Mouse (Mus musculus) midbrain, embryonic 14.5 days (tissue): Measurements from ENCODE around the gene Efhc1. TPM values are rescaled to one million over a fixed set of nuclear protein-coding genes. Genes with fewer than 3 reads are reported as not detected.

Experiments
- ATAC-seq: fragments of 200-750 bp; cut with Nextera tagmentation; 2 replicates; pipeline ENCODE4 v1.8.0; 2017; ENCODE audit warnings: moderate number of reproducible peaks, moderate library complexity; ENCODE audit not compliant: low FRiP score, low TSS enrichment
- DNase-seq: peaks from one replicate; pipeline ENCODE4 v3.0.0-alpha.2; 2015
- H3K27ac ChIP-seq: fragments of 300-500 bp; sonication (generic); replicated peaks from 2 replicates; pipeline ENCODE4 v1.5.1; 2014; ENCODE audit warnings: mild to moderate bottlenecking, low read depth, low read length, moderate library complexity
- H3K27me3 ChIP-seq: fragments of 300-500 bp; sonication (generic); 2 replicates; pipeline ENCODE4 v1.6.1; 2014; ENCODE audit warnings: low read length, control low read depth, mixed read lengths; ENCODE audit not compliant: control insufficient read depth, insufficient read depth
- H3K36me3 ChIP-seq: fragments of 300-500 bp; sonication (generic); 2 replicates; pipeline ENCODE4 v1.6.1; 2014; ENCODE audit warnings: low read length, control low read depth; ENCODE audit not compliant: control insufficient read depth, insufficient read depth
- H3K4me1 ChIP-seq: fragments of 300-500 bp; sonication (generic); 2 replicates; pipeline ENCODE4 v1.6.1; 2014; ENCODE audit warnings: mild to moderate bottlenecking, antibody characterized with exemption, low read length, control low read depth; ENCODE audit not compliant: control insufficient read depth, insufficient read depth
- H3K4me2 ChIP-seq: fragments of 300-500 bp; sonication (generic); 2 replicates; pipeline ENCODE4 v1.6.1; 2014; ENCODE audit warnings: mild to moderate bottlenecking, low read length, moderate library complexity
- H3K4me3 ChIP-seq: fragments of 300-500 bp; sonication (generic); replicated peaks from 2 replicates; pipeline ENCODE4 v1.5.1; 2014; ENCODE audit warnings: low read depth, low read length
- H3K9ac ChIP-seq: fragments of 300-500 bp; sonication (generic); replicated peaks from 2 replicates; pipeline ENCODE4 v1.6.1; 2014; ENCODE audit warnings: mild to moderate bottlenecking, low read length, moderate library complexity
- H3K9me3 ChIP-seq: fragments of 300-500 bp; sonication (generic); 2 replicates; pipeline ENCODE4 v1.6.1; 2016; ENCODE audit warnings: low read length, control low read depth, mixed read lengths; ENCODE audit not compliant: control insufficient read depth
- WGBS: fragments of 180-500 bp; shearing (Covaris S2); extraction: QIAGEN DNeasy Blood & Tissue Kit; methylation state at CpG from one replicate; pipeline ENCODE4 v1.1.7; 2014; 5-methylcytosine and 5-hydroxymethylcytosine counted together
- polyA plus RNA-seq: library from polyadenylated mRNA; unstranded; fragments of >200 nt; fragmentation: Nextera tagmentation; extraction: Ambion mirVana; gene quantifications from 2 replicates; pipeline ENCODE4 v1.2.1, GENCODE M21; 2014

Efhc1 gene
- polyA plus RNA-seq, 1 experiment from 2014 or later, result 2.1 TPM

DNA sequence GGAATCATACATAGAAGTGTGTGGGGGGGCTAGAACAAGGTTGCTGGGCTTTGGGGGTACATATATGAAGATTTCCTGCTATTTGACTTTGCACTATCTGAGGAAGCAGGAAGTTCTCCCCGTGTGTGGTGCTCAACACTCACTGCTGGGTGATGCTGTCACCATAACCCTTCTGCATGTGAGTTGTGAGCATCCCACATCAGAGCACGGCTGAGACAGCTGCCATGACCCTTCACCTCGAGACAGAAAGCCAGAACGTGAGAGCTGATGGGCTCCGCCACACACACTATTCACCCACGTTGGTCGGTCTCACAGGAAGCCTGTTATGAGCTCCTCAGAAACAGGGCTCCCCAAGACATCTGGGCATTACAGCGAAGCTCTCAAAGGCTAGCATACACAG, 53.2 kb downstream of the Efhc1 start:
- DNase-seq, result no peak
- H3K9ac ChIP-seq, result no peak overlapping the region
- no peaks in the 10 kb centered on the region for H3K36me3 ChIP-seq
- H3K4me1 ChIP-seq, result no peaks in the 10 kb centered on the region
- no peaks in the 10 kb centered on the region for H3K27me3 ChIP-seq
- no peak overlapping the region for H3K27ac ChIP-seq
- no peak for ATAC-seq
- no peak overlapping the region for H3K4me2 ChIP-seq
- H3K4me3 ChIP-seq, result no peak overlapping the region
- WGBS, result 88% methylated on average over 8 of the region's 8 CpGs
- H3K9me3 ChIP-seq, result no peaks in the 10 kb centered on the region

DNA sequence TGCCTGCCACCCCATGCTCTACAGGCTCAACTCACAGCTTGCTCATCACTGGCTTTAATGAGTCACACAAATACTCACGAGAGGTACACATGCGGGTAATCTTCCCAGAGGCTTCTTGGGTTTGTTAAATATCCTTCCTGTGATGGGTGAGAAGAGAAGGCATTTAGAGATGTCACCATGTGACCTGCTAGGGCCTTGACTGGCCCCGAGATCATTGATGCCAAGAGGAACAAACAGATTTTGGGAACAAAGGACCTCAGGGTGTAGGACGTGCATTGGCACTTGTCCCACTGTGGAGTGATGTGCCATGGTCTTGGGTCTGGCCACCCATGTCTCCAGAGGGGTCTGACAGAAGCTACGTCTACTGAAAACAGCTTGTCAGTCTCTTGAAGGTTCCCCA, 55.3 kb downstream of the Efhc1 start:
- Histone ChIP-seq H3K36me3 (no peaks in the 10 kb centered on the region), H3K4me1 (no peaks in the 10 kb centered on the region), H3K4me2 (no peak overlapping the region), H3K27me3 (no peaks in the 10 kb centered on the region), H3K27ac (no peak overlapping the region), H3K9me3 (no peaks in the 10 kb centered on the region), H3K9ac (no peak overlapping the region), H3K4me3 (no peak overlapping the region)
- DNase-seq (no peak), ATAC-seq (no peak)
- 89% methylated on average over 5 of the region's 5 CpGs for WGBS

DNA sequence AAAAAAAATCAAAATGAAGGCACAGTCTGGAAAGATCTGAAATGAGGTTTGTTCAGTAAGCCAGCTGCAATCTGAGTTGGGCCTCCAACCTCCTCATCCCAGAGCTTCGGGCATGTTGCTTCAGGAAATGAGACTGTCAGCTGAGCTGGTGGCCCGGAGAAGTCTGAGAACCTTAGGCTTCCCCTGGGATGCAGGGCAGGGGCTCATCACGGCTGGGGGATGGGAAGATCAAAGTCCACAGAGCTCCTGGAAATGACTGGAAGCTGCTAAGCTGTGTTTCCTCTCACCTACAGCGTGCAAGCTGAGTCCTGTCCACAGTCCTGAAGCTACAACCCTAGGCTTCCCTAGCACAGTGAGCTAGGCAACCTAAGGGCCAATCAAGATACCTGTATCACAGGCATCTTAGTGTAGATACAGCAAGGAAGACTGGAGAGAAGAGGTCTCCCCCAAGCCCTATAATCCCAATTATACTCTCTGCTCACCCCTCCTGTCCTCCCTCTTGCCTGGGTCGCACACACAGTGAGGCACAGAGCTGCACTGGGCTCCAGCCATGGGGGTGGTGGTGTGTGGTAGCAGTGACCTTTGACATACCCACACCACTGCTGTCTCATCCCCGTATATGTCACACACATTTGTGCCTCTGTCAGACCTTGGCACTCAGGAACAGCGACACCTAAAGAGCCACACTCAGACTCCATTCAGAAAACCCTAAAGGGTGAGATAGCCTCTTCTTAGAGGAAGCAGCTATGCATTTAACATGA, 56.7 kb downstream of the Efhc1 start:
- ATAC-seq (no peak), DNase-seq (no peak)
- no peaks in the 10 kb centered on the region for H3K9me3 ChIP-seq
- WGBS, result 83% methylated on average over 7 of the region's 7 CpGs
- no peak overlapping the region for H3K4me2 ChIP-seq
- no peak overlapping the region for H3K4me3 ChIP-seq
- no peaks in the 10 kb centered on the region for H3K4me1 ChIP-seq
- H3K27ac ChIP-seq, result no peak overlapping the region
- H3K27me3 ChIP-seq, result no peaks in the 10 kb centered on the region
- no peaks in the 10 kb centered on the region for H3K36me3 ChIP-seq
- H3K9ac ChIP-seq, result no peak overlapping the region

DNA sequence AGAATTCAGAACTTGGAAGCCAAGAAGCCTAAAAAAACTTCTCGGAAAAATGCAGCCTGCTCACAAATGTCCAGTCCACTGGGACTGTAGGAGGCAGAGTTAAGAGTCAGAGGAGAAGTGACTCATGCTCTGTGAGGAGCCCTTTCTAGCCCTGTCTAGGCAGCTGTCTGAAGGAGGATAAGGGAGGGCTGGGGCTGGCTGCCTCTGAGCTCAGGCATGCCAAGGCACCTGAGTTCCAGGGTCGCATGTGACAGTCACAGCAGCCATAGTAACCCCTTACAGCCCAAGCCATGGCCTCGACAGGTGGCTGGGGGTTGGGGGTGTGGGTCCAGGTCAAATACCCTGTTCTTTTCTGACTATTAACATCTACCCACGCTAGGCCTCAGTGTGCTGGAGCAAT, 57.5 kb downstream of the Efhc1 start:
- Histone ChIP-seq H3K36me3 (no peaks in the 10 kb centered on the region), H3K9ac (no peak overlapping the region), H3K27ac (no peak overlapping the region), H3K4me1 (no peaks in the 10 kb centered on the region), H3K4me2 (no peak overlapping the region), H3K27me3 (no peaks in the 10 kb centered on the region), H3K4me3 (no peak overlapping the region), H3K9me3 (no peaks in the 10 kb centered on the region)
- no peak for DNase-seq
- no peak; the same call in 1 of the 2 replicates for ATAC-seq
- WGBS, result 78% methylated on average over 4 of the region's 4 CpGs

DNA sequence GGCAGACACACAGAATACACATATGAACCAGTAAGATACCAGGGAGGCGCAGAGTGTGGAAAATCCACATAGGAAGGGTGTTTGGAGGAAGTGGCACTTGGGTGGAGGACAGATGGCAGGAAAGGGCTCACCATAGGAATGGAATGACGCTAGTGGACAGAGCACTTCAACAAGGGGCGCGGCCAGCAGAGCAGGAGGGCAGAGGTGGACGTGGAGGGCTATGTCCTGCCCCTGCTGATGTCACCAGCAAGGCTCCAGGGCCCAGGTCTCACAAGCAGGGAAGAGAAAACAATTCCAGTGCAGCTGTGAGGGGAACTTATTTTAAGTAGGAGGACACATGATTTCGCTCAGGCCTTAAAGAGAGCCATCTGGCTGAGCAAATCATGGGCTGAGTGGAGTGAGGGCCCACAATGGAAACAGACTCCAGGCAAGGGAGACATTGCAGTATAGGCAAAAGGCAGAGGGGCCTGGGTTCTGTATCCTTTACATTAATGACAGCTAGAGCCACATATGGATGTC, 58.9 kb downstream of the Efhc1 start:
- 86% methylated on average over 6 of the region's 6 CpGs for WGBS

DNA sequence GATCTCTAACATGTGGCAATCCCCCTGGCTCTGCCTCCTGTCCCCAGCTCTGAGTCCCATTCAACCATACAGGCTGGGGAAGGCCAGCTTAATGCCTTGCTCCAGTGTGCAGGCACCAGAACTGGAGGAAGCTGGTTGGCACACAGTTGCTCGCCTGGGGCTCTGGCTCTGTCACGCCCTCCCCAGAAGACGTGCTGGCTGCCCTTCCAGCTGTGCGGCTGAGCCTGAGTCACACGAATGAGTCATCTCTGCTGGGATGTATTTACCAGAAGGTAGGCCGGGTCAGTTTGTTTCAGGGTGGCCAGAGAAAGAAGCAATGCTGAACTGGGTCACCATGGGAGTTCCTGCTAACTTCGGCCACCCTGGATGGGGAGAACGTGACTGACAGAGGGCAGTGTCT, 63.0 kb downstream of the Efhc1 start:
- Histone ChIP-seq H3K9me3 (no peaks in the 10 kb centered on the region), H3K9ac (no peak overlapping the region), H3K27ac (no peak overlapping the region), H3K27me3 (no peaks in the 10 kb centered on the region), H3K4me3 (no peak overlapping the region), H3K4me2 (no peak overlapping the region), H3K36me3 (no peaks in the 10 kb centered on the region), H3K4me1 (no peaks in the 10 kb centered on the region)
- WGBS, result 73% methylated on average over 8 of the region's 8 CpGs
- ATAC-seq (no peak), DNase-seq (no peak)

More for the DNA sequence above, 58.9 kb downstream of the Efhc1 start:
- H3K27ac ChIP-seq, result no peak overlapping the region
- ATAC-seq (no peak), DNase-seq (no peak)
- no peak overlapping the region for H3K9ac ChIP-seq
- H3K36me3 ChIP-seq, result no peaks in the 10 kb centered on the region
- H3K4me1 ChIP-seq, result no peaks in the 10 kb centered on the region
- H3K9me3 ChIP-seq, result no peaks in the 10 kb centered on the region
- no peak overlapping the region for H3K4me2 ChIP-seq
- H3K4me3 ChIP-seq, result no peak overlapping the region
- H3K27me3 ChIP-seq, result no peaks in the 10 kb centered on the region

DNA sequence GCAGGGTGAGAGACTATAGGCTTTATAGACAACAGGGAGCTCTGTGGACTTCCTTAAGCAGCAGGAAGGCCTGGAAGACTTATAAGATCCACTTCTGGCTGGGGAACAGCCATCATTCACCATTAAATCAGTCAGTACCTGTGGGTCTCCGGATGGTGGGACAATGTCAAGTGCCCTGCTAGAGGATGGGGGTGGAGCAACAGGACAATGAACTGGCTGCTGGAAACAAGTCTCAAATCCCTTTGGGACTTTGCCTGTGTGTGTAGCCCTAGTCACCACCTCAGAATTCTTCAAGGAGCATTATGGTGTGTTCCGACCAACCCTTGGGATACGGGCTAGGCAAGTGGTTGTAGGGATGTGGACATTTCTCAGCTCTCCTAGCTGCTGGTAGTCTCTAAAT, 71.7 kb downstream of the Efhc1 start:
- 84% methylated on average over 3 of the region's 3 CpGs for WGBS
- no peak for DNase-seq
- Histone ChIP-seq H3K4me2 (no peak overlapping the region), H3K27me3 (no peaks in the 10 kb centered on the region), H3K4me3 (no peak overlapping the region), H3K9ac (no peak overlapping the region), H3K27ac (no peak overlapping the region), H3K4me1 (no peaks in the 10 kb centered on the region), H3K9me3 (no peaks in the 10 kb centered on the region), H3K36me3 (no peaks in the 10 kb centered on the region)
- no peak for ATAC-seq

DNA sequence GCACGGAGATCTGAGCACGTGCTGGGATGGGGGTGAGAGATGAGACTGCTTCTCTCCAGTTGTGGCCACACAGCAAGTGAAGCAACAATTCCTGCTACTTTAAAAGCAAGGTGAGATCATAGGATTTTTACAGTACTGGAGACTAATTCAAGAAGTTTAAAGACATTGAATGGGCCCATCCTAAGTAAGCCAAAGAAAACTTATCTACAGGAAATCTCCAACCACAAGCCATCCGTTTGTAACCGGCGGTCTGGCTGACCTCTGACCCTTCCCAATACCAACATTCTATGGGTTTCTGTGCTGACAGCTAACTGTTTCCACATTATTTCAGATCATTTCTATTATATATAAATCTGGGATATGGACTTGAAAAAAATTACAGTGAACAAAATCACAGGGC, 73.8 kb downstream of the Efhc1 start:
- Histone ChIP-seq H3K9me3 (no peaks in the 10 kb centered on the region), H3K36me3 (no peaks in the 10 kb centered on the region), H3K27ac (no peak overlapping the region), H3K4me3 (no peak overlapping the region), H3K4me2 (no peak overlapping the region), H3K9ac (no peak overlapping the region), H3K27me3 (no peaks in the 10 kb centered on the region), H3K4me1 (no peaks in the 10 kb centered on the region)
- ATAC-seq (no peak), DNase-seq (no peak)
- 93% methylated on average over 5 of the region's 5 CpGs for WGBS

DNA sequence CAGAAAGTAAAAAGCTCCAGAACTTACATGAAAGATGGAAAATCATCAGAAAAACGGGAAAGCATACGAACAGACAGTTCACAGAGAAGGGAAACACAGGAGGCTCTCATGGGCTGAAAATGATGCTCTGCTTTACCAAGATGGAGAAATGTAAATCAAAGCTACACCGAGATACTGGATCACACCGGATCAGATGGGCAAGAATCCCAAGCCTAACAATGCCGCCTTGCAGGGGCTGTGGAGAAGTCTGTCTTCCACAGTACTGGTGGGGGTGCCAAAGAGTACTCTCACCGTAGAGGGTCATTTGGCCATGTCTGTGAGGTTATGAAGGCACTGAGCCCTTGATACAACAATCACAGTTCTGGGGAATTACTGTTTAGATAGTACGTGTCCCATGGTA, 75.1 kb downstream of the Efhc1 start:
- DNase-seq (no peak), ATAC-seq (no peak)
- Histone ChIP-seq H3K36me3 (no peaks in the 10 kb centered on the region), H3K9ac (no peak overlapping the region), H3K9me3 (no peaks in the 10 kb centered on the region), H3K4me1 (no peaks in the 10 kb centered on the region), H3K27ac (no peak overlapping the region), H3K4me3 (no peak overlapping the region), H3K27me3 (no peaks in the 10 kb centered on the region), H3K4me2 (no peak overlapping the region)
- WGBS, result 89% methylated on average over 7 of the region's 7 CpGs
